Mouse (Mus musculus) layer of hippocampus, adult 18-20 months (tissue): Measurements from ENCODE around the gene Dnajc25. TPM values are rescaled to one million over a fixed set of nuclear protein-coding genes. Genes with fewer than 3 reads are reported as not detected.

Experiments
- DNase-seq, 2 experiments: peaks; one replicate each; pipeline ENCODE4 v3.0.0; 2022; ENCODE audit warnings: low spot score in 2 of 2
- long read RNA-seq: library from polyadenylated mRNA; stranded (forward); transcript quantifications from one replicate; pipeline ENCODE4 v2.0.0, GENCODE M21; 2021
- total RNA-seq, 2 experiments: library from RNA; stranded (reverse); gene quantifications; 2 replicates each; pipeline ENCODE4 v1.2.3; 2021

The Dnajc25 gene
- 1 to 10 TPM; 3.4 to 4.8 TPM for total RNA-seq
- long read RNA-seq, full-length matches to known transcripts = 4 of 5 reads
- long read RNA-seq, partial matches to known transcripts = 0 of 5 reads
- long read RNA-seq, other reads (novel, unspliced or antisense) = 1 of 5 reads

GRCm38 (mm10) chr4:58994762-58995161 lies at the start of gene Dnajc25:
Gene Dnajc25 (plus strand): TSS chr4:58995062.
- no peak for DNase-seq

GRCm38 (mm10) chr4:58948391-58948790 lies 46.5 kb upstream of the Dnajc25 start:
- no peak for DNase-seq

- no peak for DNase-seq
Measured at GRCm38 (mm10) chr4:58952630-58953029, 42.2 kb upstream of the Dnajc25 start.

- DNase-seq = no peak
Measured at GRCm38 (mm10) chr4:58961719-58962118, 33.1 kb upstream of the Dnajc25 start.

DNA sequence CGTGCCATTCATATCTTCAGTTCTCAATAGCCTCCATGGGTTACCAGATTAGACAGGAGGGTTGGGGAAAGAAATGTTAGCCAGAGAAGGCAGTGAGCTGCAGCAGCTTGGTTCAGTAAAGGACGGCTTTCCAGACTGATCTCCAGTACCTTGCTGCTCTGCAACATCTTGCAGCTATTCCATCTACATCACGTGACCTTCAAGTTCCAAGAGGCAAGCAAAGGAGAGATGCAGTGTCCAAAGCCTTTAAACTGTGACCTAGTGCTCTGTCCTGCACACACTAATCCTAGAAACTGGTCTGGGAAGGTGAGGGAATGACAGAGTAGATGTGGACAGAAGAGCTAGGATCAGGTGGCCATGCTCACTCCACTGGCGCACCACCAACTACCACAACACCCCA lies 31.6 kb upstream of the Dnajc25 start:
- DNase-seq = no peak

GRCm38 (mm10) chr4:58965136-58965535 lies 29.7 kb upstream of the Dnajc25 start:
- no peak for DNase-seq

GRCm38 (mm10) chr4:58970678-58971077 lies 24.2 kb upstream of the Dnajc25 start:
- DNase-seq = no peak

GRCm38 (mm10) chr4:58975711-58976110 lies 19.2 kb upstream of the Dnajc25 start:
- no peak for DNase-seq

GRCm38 (mm10) chr4:58981421-58981820 lies 13.4 kb upstream of the Dnajc25 start:
- DNase-seq = no peak

DNA sequence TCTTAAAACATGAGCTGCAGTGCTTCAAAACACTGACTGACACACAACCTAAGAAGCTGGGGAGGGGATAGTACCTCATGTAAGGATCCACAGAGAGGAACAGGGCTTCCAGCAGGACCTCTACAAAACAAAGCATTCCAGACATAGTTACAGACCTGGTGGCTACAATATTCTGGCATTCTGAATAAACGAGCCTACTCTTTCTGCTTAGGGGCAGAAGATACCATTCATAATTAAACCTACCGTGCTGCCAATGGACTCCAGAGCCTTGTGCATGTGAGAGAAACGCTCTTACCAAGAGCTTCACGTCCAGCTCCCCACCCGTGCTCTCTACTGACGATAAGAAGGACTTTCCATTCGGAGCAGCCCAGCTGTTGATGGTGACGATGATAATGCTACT lies 12.1 kb upstream of the Dnajc25 start:
- no peak for DNase-seq

DNA sequence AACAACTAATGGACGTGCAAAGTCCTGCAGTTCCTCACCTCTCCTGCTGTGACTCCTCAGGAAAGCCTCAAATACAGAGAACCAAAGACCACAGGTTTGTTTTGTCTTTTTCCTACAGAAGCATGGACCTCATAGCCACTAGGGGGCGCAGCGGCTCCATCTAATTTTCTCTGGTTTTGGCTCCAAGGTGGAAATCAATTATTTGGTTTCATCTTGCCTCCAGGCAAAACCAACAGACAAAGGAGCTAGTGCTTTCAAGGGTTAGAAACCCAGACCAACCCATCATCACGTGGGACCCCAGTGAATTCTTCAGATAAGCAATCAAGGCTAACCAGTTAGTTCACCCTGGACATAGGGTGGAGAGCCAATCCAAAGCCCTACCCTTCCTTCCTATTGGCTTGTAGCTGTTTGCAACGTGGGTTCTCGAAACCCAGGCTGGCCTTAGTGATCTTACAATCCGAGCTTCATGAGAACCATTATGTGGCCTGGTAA lies 9.7 kb upstream of the Dnajc25 start:
- DNase-seq = peak; percentile 56 to 89

GRCm38 (mm10) chr4:58986540-58987190 lies 8.2 kb upstream of the Dnajc25 start, which contains the start of gene Ptgr1:
Gene Ptgr1 (minus strand): TSS chr4:58987119.
- peak; percentile 70 to 90 for DNase-seq

DNA sequence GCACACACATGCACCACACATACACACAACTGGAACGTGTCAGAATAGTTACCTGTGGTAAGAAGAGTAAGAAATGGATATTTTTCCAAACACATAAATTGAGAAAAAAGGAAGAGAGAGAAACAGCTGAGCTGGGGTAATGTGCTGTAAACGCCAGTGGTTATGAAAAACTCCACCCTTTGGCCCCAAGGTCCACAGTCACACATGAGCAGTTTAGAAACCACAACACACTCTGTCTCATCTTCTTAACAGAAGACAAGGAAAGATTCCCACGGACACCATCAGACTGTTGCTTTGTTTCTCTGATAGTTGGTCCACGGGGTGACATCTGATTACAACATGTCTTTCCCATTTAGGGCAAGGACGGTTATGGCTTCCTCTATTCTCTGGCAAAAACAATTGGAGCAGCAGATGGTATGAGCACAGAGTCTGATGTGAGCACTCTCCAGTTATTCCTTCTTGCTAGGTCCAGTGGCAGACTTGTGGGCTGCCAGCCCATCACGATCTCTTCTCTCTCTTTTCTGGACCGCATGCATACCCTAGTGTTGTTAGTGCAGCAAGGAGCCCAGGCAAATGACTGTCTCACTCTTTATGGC lies 5.5 kb upstream of the Dnajc25 start:
- peak in 1 of 2 experiments; percentile 34 for DNase-seq

DNA sequence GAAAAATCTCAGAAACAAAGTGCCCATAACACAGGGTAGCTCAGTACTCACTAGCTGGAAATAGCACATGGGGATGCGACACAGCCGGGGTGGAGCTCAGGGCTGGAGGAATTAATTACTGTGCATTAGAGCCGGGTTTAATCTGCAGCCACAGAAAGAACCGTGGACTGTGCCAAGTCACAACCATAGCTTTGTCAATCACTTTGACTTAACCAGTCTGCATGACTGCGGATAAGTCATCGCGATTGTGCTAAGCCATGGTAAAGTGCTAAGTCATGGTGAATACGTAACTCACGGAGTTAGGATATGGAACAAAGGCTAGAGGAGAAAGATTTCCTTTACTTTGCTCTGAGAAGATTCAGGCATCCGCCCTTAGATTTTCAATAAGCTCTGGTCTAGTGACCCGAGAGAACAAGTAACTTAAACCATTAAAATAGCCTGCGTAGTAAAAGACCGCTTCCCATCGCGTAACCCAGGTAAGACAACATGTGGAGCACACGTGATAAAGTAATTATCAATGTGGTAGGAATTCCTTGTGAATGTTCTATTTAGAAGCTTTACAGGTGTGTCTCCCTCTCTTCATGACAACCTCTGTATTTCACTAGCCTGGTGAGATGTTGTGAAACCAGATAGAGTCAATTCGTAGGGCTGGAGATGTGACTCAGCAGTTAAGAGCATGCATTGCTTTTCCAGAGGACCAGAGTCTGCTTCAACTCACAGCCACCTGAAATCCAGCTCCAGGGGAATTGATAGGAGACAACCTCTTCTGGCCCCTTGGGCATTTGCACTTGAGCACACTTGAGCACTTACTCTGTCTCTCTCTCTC lies 4.0 kb upstream of the Dnajc25 start:
- no peak for DNase-seq

DNA sequence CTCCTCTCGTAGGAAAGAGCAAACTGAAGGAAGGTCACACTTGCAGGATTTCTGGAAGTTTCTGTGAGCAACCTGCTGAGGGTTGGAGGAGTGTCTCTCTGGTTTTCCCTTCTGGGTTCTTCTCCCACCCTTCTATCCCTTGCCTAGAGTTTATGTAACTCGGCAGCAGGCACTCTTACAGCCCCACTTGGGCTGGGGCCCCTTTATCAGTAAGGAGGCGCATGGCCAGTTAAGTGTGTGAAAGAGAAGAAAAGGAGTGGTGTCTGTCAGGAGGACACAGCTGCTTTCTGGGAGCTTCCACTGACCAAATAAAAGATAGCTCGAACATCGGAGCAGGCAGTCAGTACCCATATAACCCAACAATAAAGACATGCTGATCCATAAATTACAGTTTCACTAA lies 2.7 kb upstream of the Dnajc25 start:
- no peak for DNase-seq

DNA sequence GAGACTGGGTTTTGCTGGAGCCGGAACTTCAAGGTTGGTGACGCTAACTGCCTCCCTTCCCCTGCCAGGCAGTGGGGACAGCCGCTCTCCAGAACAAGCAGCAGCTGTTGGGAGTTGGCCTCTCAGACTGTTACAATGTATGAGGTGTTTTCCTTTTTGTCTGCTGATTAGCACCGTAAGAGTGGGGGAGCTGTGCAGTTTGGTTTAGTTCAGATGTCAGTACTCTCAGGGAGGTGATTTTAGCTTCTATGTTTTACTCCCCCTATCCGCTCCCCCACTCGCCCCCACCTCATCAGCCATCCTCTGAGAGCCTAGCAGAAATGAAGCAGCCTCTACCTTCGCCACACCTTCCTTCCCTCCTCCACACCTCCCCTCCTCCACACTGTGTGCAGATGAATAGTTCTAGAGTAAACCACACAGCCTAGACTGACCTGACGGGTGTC lies 410 bp downstream of the Dnajc25 start:
- DNase-seq = no peak

- DNase-seq = no peak
Measured at GRCm38 (mm10) chr4:58997081-58997480, 2.2 kb downstream of the Dnajc25 start.

GRCm38 (mm10) chr4:58998688-58999087 lies 3.8 kb downstream of the Dnajc25 start:
- DNase-seq = no peak

GRCm38 (mm10) chr4:58999686-59000085 lies 4.8 kb downstream of the Dnajc25 start:
- peak; percentile 58 to 89 for DNase-seq

GRCm38 (mm10) chr4:59000614-59001013 lies 5.8 kb downstream of the Dnajc25 start:
- DNase-seq = no peak

GRCm38 (mm10) chr4:59002948-59003805 lies 8.3 kb downstream of the Dnajc25 start, which contains the start of gene Gm20503:
Gene Gm20503 (plus strand): TSS chr4:59003210.
- peak; percentile 89 to 92 for DNase-seq
